Mouse (Mus musculus): ENCODE results near the gene Dusp23.

Gene Dusp23

GRCm38 (mm10) chr1:172632451-172633326 is at the start of gene Dusp23:
Gene Dusp23 (minus strand): TSS chr1:172632962.
- peak; percentile 97 for DNase-seq (ENCODE audit: low spot score)

GRCm38 (mm10) chr1:172680742-172681141 is 48.0 kb upstream of the Dusp23 start:
- no peak for DNase-seq (ENCODE audit: low spot score)

- no peak for DNase-seq (ENCODE audit: low spot score)
These were observed 38.0 kb upstream of the Dusp23 start for GRCm38 (mm10) chr1:172670716-172671115.

GRCm38 (mm10) chr1:172667597-172667996 is 34.8 kb upstream of the Dusp23 start:
- no peak for DNase-seq (ENCODE audit: low spot score)

- no peak for DNase-seq (ENCODE audit: low spot score)
These were observed 32.7 kb upstream of the Dusp23 start for GRCm38 (mm10) chr1:172665457-172665856.

- no peak for DNase-seq (ENCODE audit: low spot score)
These were observed 26.9 kb upstream of the Dusp23 start for GRCm38 (mm10) chr1:172659688-172660087.

GRCm38 (mm10) chr1:172657266-172657665 is 24.5 kb upstream of the Dusp23 start:
- DNase-seq (ENCODE audit: low spot score): no peak

GRCm38 (mm10) chr1:172653900-172654299 is 21.1 kb upstream of the Dusp23 start:
- DNase-seq (ENCODE audit: low spot score): no peak

GRCm38 (mm10) chr1:172652040-172652662 is 19.4 kb upstream of the Dusp23 start:
- no peak for DNase-seq (ENCODE audit: low spot score)

- no peak for DNase-seq (ENCODE audit: low spot score)
These were observed 18.7 kb upstream of the Dusp23 start for GRCm38 (mm10) chr1:172651288-172651987.

- DNase-seq (ENCODE audit: low spot score): peak; percentile 40
These were observed 17.9 kb upstream of the Dusp23 start for GRCm38 (mm10) chr1:172650519-172651287.

- DNase-seq (ENCODE audit: low spot score): no peak
These were observed 16.6 kb upstream of the Dusp23 start for GRCm38 (mm10) chr1:172649396-172649795.

GRCm38 (mm10) chr1:172647236-172647635 is 14.5 kb upstream of the Dusp23 start:
- no peak for DNase-seq (ENCODE audit: low spot score)

- no peak for DNase-seq (ENCODE audit: low spot score)
These were observed 6.0 kb upstream of the Dusp23 start for GRCm38 (mm10) chr1:172638781-172639180.

GRCm38 (mm10) chr1:172637801-172638200 is 5.0 kb upstream of the Dusp23 start:
- no peak for DNase-seq (ENCODE audit: low spot score)

- DNase-seq (ENCODE audit: low spot score): no peak
These were observed 3.5 kb upstream of the Dusp23 start for GRCm38 (mm10) chr1:172636266-172636665.

GRCm38 (mm10) chr1:172635258-172635657 is 2.5 kb upstream of the Dusp23 start:
- DNase-seq (ENCODE audit: low spot score): no peak

- no peak for DNase-seq (ENCODE audit: low spot score)
These were observed 1.4 kb upstream of the Dusp23 start for GRCm38 (mm10) chr1:172634136-172634535.

GRCm38 (mm10) chr1:172631721-172632120 is 1.0 kb downstream of the Dusp23 start:
- no peak for DNase-seq (ENCODE audit: low spot score)

- DNase-seq (ENCODE audit: low spot score): peak; percentile 55
These were observed 2.9 kb downstream of the Dusp23 start for GRCm38 (mm10) chr1:172629831-172630230.

- DNase-seq (ENCODE audit: low spot score): no peak
These were observed 6.5 kb downstream of the Dusp23 start for GRCm38 (mm10) chr1:172626306-172626705.

- no peak for DNase-seq (ENCODE audit: low spot score)
These were observed 8.7 kb downstream of the Dusp23 start for GRCm38 (mm10) chr1:172624081-172624480.

Data from embryo, embryonic 10 days (tissue).